Mouse (Mus musculus): ENCODE results near the gene Rpgrip1l.

DNA sequence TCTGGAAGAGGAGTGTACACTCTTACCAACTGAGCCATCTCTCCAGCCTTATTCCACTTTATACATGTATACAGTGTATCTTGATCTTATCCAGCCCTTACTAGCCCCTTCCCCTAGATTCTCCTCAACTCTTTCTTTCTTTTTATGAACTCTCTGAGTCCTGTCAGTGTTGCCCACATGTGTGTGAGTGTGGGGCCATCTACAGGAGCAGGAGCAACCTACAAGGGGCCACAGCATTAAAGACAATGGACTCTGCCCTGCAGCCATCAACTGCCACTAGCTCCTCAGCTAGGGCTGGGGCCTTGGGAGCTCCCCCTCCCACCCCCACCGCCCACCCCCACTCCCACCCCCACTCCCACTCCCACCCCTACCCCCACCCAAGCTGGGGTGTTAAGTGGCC is 135.4 kb downstream of the Rpgrip1l start:
- TF ChIP-seq CTCF (IDR thresholded peaks at IDR 0.05; ENCODE audit: borderline replicate concordance, control insufficient read depth, extremely low read depth, insufficient read depth, low read length, poor library complexity) (no peak), POLR2A (IDR thresholded peaks at IDR 0.05; ENCODE audit: control insufficient read depth, extremely low read depth, insufficient read depth, low read length, poor library complexity) (no peak)
